Mouse (Mus musculus): ENCODE measurements around the gene Olfr1045.
"Not testable (repeated sequence)": the region's sequence is repeated elsewhere in the genome, so short reads cannot be mapped to it uniquely, and the experiment has no call there.

Olfr1045 gene

DNA sequence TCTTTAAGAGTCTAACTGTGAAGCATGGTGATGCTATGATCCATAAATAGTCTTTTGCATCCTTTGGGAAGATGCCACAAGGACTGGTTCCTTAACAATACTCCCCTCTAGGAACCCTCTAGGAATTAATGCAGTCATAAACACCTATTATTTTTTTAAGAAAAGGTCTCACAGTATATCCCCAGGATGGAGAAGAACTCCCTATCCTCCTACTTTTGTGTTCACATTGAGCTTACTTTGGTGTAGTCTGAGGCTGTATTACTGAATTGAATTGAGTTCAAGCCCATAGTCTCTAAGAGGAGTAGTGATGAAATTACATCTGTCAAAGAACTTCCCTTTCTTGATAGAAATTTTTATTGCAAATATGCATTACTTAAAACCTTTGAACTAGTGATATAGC is at the start of gene Olfr1045:
Gene Olfr1045, minus strand, starts transcription at position 101 of the 400 bp plus-strand sequence.
- no peak for DNase-seq (ENCODE audit: low read depth, low spot score)

DNA sequence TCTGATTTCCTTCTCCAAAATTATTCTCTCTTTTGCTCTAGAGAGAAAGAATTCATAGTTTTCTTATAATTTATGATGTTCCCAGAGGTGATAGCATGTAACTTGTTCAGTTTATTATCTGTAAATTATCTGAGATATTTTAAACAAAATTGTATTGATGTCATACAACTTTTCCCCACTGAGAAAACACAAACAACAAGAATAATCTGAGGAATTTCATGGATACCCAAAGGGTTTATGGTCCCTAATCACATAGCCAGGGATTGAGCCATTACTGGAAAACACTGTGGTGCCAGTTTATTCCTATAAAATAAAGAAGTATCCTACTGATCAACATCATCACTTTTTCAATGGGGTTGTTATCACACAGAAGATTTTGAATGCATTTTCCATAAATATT is 37.4 kb upstream of the Olfr1045 start, which contains the start of gene Olfr1048:
Gene Olfr1048, minus strand, starts transcription at position 101 of the 400 bp plus-strand sequence.
- DNase-seq (ENCODE audit: low read depth, low spot score): no peak

DNA sequence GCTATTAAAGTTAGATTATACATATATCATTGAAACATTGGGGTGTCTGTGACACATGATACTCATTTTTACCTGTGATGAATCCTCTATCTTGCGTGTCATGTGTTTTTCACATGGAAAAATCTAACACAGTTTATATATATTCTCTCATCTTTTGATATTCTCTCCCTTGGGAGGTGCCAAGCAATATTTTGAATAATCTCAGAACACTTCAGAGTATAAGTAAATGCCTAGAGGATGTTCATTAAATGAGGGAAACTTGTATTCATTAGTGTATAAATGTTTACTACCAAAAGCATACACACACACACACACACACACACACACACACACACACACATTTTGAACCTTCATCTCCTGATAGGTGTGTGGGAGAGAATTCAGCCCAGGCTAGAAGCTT is 28.5 kb upstream of the Olfr1045 start, which contains the start of gene Olfr1047:
Gene Olfr1047, minus strand, starts transcription at position 101 of the 400 bp plus-strand sequence.
- no peak for DNase-seq (ENCODE audit: low read depth, low spot score)

DNA sequence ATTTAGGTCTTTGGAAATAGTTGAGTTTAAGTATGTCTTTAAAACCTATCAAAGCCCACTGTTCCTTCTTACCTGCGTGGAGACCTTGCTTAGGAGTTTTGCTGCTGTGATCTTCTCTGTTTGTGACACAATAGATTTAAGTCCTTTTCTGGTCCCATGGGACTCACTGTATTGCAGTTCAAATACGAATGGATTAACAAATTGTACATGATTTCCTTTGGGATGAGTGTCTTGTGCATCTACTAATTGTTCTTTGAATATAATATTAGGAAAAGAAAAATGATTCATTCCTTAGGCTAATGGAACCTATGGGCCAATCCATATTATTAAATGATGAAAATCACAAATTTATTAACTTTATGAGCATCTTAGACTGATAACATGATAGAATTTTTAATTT is 16.4 kb upstream of the Olfr1045 start, which contains the start of gene Olfr1046:
Gene Olfr1046, minus strand, starts transcription at position 101 of the 400 bp plus-strand sequence.
- DNase-seq (ENCODE audit: low read depth, low spot score): no peak

GRCm38 (mm10) chr2:86195863-86196262 is 6.9 kb downstream of the Olfr1045 start:
- no peak for DNase-seq (ENCODE audit: low read depth, low spot score)

DNA sequence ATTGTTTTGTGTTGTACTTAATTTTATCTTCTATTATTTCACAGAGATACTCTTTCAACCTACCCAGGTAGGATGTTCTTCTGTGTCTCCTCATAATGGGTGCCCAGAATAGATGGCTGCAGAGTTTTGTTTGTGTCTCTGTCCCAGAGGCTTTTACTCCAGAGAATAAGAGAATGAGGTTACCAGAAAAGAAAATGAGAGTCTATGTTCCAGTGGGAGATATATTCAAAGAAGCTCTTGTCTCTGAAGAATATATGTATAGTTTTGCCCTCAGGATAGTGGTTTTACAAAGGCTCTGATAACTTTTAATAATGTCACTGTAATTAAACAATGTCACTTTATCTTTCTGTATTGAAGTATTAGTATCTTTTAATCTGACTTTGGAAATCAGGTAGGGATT is 17.2 kb downstream of the Olfr1045 start, which contains the start of gene Olfr52:
Gene Olfr52, minus strand, starts transcription at position 101 of the 400 bp plus-strand sequence.
- no peak for DNase-seq (ENCODE audit: low read depth, low spot score)

DNA sequence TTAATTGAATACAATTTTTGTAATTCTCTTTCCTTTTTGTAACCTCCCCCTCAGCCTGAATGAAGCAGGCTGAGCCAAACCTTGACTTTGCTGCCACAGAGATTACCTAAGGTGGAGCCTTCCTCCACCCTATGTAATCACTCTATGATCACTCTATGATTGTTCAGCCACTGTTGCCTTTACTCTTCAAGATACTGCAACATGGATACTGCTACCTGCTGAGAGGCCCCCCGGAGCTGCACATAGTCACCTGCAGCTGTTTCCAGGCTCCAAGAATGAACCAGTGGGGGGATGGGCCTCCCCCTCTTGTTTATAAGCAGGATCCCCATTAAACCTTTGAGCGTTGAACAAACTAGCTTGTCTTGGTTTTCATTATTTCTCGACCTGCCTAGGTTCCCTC is 22.9 kb downstream of the Olfr1045 start:
- DNase-seq (ENCODE audit: low read depth, low spot score): peak; percentile 34

DNA sequence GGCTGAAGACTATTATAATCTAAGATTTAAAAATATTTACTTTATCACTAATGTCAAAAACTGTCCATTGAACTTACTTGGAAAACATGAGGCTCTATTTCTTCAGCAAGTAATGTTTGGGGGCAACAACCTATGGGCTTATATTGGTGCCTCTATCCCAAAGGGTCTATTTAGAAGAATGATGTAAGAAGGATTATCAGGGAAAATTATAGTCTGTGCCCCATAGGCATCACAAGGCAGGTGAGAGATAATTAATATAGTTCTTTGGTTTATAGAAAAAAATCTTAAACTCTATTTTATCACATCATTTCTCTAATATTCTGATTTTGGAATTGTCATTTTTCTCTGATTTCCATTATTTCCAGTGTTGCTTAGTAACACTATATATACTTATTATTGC is 25.1 kb downstream of the Olfr1045 start, which contains the start of gene Olfr1044:
Gene Olfr1044, minus strand, starts transcription at position 101 of the 400 bp plus-strand sequence.
- DNase-seq (ENCODE audit: low read depth, low spot score): no peak

GRCm38 (mm10) chr2:86175422-86175821 is 27.4 kb downstream of the Olfr1045 start:
- not testable (repeated sequence) for DNase-seq (ENCODE audit: low read depth, low spot score)

DNA sequence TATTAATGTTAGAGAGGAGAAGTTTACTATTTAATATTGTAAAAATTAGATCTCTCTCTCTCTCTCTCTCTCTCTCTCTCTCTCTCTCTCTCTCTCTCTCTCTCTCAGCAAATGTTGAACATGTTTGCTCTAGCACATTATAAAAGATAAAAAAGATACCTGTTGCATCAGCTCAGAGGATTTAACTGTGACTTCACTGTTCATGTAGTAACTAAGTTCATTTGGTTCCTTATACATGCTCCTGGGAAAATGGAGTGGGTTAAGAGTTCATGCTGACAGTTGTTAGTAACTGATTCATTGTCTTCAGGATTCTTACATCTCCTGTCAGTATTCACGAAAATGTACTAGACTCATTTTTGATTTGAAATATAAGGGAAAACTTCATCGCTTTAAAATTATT is 35.4 kb downstream of the Olfr1045 start, which contains the start of gene Olfr1043:
Gene Olfr1043, minus strand, starts transcription at position 101 of the 400 bp plus-strand sequence.
- DNase-seq (ENCODE audit: low read depth, low spot score): no peak

DNA sequence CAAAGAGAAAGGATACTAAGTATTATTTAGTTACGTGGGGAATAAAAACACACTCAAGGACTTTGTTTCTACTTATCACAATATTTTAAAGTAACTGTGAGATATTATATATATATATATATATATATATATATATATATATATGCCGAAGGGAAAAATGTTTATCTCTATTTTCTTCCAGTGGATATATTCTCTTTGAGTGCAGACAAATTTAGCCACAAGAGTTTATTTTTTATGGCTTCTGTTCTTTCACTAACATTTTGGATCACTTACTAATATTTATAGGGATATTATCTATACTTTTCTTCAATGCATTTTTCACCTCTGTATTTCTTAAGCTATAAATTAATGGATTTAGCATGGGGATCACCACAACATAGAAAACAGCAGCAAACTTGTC is 41.1 kb downstream of the Olfr1045 start, which contains the start of gene Olfr1042:
Gene Olfr1042, minus strand, starts transcription at position 101 of the 400 bp plus-strand sequence.
- no peak for DNase-seq (ENCODE audit: low read depth, low spot score)

- no peak for DNase-seq (ENCODE audit: low read depth, low spot score)
Measured at GRCm38 (mm10) chr2:86146632-86147031, 56.2 kb downstream of the Olfr1045 start, which contains the start of gene Olfr1040. Gene Olfr1040 (minus strand): TSS chr2:86146732.

Data from WW6 (cell line).